Mouse (Mus musculus): ENCODE measurements around the gene Atf6.

Gene Atf6

GRCm38 (mm10) chr1:170657643-170658314 lies 209.8 kb downstream of the Atf6 start:
- peak; percentile 45 for DNase-seq (ENCODE audit: low spot score)

DNA sequence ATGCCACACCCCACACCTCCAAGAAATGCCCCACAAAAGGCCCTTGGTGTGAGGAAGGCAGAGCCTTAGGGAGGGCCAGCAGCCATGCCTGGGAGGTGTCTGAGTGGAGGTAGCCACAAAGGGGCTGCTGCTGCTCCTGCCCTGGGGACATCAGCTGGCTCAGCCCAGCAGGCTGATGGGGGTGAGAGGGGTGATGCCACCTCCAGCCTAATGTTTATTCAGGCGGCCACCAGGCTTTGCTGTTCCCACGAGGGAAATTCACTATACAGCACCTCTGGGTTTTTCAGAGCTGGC lies 210.4 kb downstream of the Atf6 start:
- DNase-seq (ENCODE audit: low spot score) = no peak

GRCm38 (mm10) chr1:170656518-170657227 lies 210.9 kb downstream of the Atf6 start:
- no peak for DNase-seq (ENCODE audit: low spot score)

GRCm38 (mm10) chr1:170655280-170655917 lies 212.2 kb downstream of the Atf6 start:
- DNase-seq (ENCODE audit: low spot score) = peak; percentile 40
